Mouse (Mus musculus): ENCODE measurements around the gene Gzmd. TPM values are rescaled to one million over a fixed set of nuclear protein-coding genes. Genes with fewer than 3 reads are reported as not detected.

The Gzmd gene
- polyA plus RNA-seq, 1 experiment from 2014 or later, result not detected

Small RNA genes lying within 50 kb of the gene (microRNA-seq; reads per million reads assigned to microRNA genes)
- gene Mir6949, result not detected

Other genes starting within 250 kb of the Gzmd start
- 0.10 and 0.12 TPM in 2 replicates for gene Cbln3, start 248.2 kb downstream of the Gzmd start, polyA plus RNA-seq (2016; fragmentation: Nextera tagmentation; extraction: Ambion mirVana)
- 22.7 and 25.3 TPM in 2 replicates for gene Khnyn, start 247.7 kb downstream of the Gzmd start, polyA plus RNA-seq (2016; fragmentation: Nextera tagmentation; extraction: Ambion mirVana)
- 41.9 and 48.9 TPM in 2 replicates for gene Sdr39u1, start 232.3 kb downstream of the Gzmd start, polyA plus RNA-seq (2016; fragmentation: Nextera tagmentation; extraction: Ambion mirVana)
- not detected in 2 replicates for gene Cma1, start 187.9 kb downstream of the Gzmd start, polyA plus RNA-seq (2016; fragmentation: Nextera tagmentation; extraction: Ambion mirVana)
- not detected in 2 replicates for gene Cma2, start 181.6 kb downstream of the Gzmd start, polyA plus RNA-seq (2016; fragmentation: Nextera tagmentation; extraction: Ambion mirVana)
- not detected in 2 replicates for gene Mcpt1, start 114.6 kb downstream of the Gzmd start, polyA plus RNA-seq (2016; fragmentation: Nextera tagmentation; extraction: Ambion mirVana)
- gene Mcpt9, start 102.1 kb downstream of the Gzmd start, polyA plus RNA-seq (2016; fragmentation: Nextera tagmentation; extraction: Ambion mirVana), result not detected in 2 replicates
- not detected in 2 replicates for gene Mcpt2, start 90.6 kb downstream of the Gzmd start, polyA plus RNA-seq (2016; fragmentation: Nextera tagmentation; extraction: Ambion mirVana)
- gene Mcpt4, start 70.3 kb downstream of the Gzmd start, polyA plus RNA-seq (2016; fragmentation: Nextera tagmentation; extraction: Ambion mirVana), result not detected in 2 replicates
- gene Mcpt8, start 47.3 kb downstream of the Gzmd start, polyA plus RNA-seq (2016; fragmentation: Nextera tagmentation; extraction: Ambion mirVana), result not detected in 2 replicates
- gene Ctsg, start 30.0 kb downstream of the Gzmd start, polyA plus RNA-seq (2016; fragmentation: Nextera tagmentation; extraction: Ambion mirVana), result 0.29 TPM in 1 of 2 replicates, not detected in the other
- gene Gzme, start 12.0 kb downstream of the Gzmd start, polyA plus RNA-seq (2016; fragmentation: Nextera tagmentation; extraction: Ambion mirVana), result not detected in 2 replicates
- gene Gzmg, start 27.0 kb upstream of the Gzmd start, polyA plus RNA-seq (2016; fragmentation: Nextera tagmentation; extraction: Ambion mirVana), result not detected in 2 replicates
- not detected in 2 replicates for gene Gzmn, start 42.0 kb upstream of the Gzmd start, polyA plus RNA-seq (2016; fragmentation: Nextera tagmentation; extraction: Ambion mirVana)
- not detected in 2 replicates for gene Gzmf, start 78.8 kb upstream of the Gzmd start, polyA plus RNA-seq (2016; fragmentation: Nextera tagmentation; extraction: Ambion mirVana)
- 0.36 TPM in 1 of 2 replicates, not detected in the other for gene Gzmc, start 102.0 kb upstream of the Gzmd start, polyA plus RNA-seq (2016; fragmentation: Nextera tagmentation; extraction: Ambion mirVana)
- gene Gzmb, start 129.7 kb upstream of the Gzmd start, polyA plus RNA-seq (2016; fragmentation: Nextera tagmentation; extraction: Ambion mirVana), result not detected in 2 replicates
- 0.05 TPM in 1 of 2 replicates, not detected in the other for gene Atp12a, start 232.5 kb upstream of the Gzmd start, polyA plus RNA-seq (2016; fragmentation: Nextera tagmentation; extraction: Ambion mirVana)

Data from forebrain, embryonic 10.5 days (tissue).